Mouse (Mus musculus) Patski (cell line): Measurements from ENCODE around the gene Caskin2. TPM values are rescaled to one million over a fixed set of nuclear protein-coding genes. Genes with fewer than 3 reads are reported as not detected.

Experiments
- ATAC-seq: fragments of 100-300 bp; one replicate; pipeline ENCODE4 v1.8.0; 2021
- CTCF ChIA-PET: fragments of 350-600 bp; sonication (Branson Sonifier 250); formaldehyde crosslinking; loops from one replicate; lab custom pipeline; 2022; ENCODE audit warnings: inconsistent platforms; lab: Charles Lee
- POLR2A ChIA-PET: fragments of 350-600 bp; sonication (Branson Sonifier 250); formaldehyde crosslinking; loops from one replicate; lab custom pipeline; 2022; ENCODE audit warnings: antibody characterized with exemption, inconsistent platforms; lab: Charles Lee
- DNase-seq: peaks from one replicate; pipeline ENCODE4 v3.0.0-alpha.2; 2011; ENCODE audit warnings: low read depth, low spot score
- H3K27me3 ChIP-seq: fragments of 371-371 bp; one replicate; pipeline ENCODE4 v1.5.1; 2021
- CTCF ChIP-seq: fragments of 100-300 bp; IDR thresholded peaks from one replicate; pipeline ENCODE4 v1.5.1; 2021
- in situ Hi-C: fragments of 300-500 bp; cut with MboI; formaldehyde crosslinking; loops from 3 replicates; pipeline ENCODE4 v1.11.1; 2018; ENCODE audit warnings: low pct_unique_long_range_greater_than_20kb, mixed read lengths
- polyA plus RNA-seq: library from polyadenylated mRNA; unstranded; gene quantifications from one replicate; pipeline ENCODE4 v1.2.3, GENCODE M21; 2021

The Caskin2 gene
- polyA plus RNA-seq, 1 experiment from 2014 or later: 29.7 TPM

DNA sequence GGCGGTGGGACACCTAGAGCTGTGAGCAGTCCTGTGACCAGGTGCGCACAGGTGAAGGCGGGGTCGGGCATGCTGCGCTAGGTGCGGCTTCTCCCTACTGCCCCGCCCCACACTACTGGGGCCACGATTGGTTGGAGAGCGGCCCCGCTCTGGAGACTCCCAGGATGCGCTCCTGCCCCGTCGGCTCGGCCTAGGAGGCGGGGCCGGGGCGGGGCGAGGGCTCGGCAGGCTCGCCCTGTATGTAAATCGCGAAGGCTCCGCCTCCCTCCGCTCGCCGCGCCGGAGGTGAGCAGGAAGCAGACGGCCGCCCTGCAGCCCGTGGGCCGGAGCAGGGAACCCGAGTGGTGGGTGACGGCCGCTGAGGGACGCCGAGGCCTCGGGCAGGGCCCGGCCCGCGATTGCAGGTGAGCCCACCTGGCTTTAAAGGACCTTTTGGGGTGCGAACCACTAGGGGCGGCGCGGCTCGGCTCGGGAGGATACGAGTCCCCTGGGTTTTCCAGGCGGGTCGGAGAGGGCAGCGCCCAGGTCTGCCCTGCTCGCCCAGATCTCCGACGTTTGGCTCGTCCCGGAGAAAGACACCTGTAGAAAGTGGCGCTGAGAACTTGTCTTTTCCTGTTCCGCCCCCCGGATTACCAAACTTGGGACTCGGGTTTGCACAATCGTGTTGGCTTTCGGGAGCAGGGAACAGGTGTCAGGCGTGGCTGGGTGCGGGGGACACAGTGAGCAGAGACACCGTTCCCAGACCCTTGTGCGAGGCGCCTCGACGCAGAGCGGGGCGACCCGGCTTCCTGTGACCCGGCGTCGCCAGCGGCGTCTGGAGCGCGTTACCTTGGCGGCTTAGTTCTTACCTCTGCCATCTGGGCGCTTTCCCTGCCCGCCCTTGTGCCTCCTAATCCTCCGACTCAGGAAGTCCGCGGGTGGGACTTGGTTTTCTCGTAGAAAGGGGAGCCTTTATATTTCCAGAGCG is 10.6 kb upstream of the Caskin2 start, which contains the start of gene Llgl2:
Llgl2 (plus strand) TSS at position 276 of the 967 bp plus-strand sequence.
- CTCF ChIA-PET: interaction anchor here (1.1 to 1.4 kb wide), 2 partner anchors 17 to 18 kb away, joined by 4 read pairs; no protein-coding TSS in a partner anchor
- DNase-seq: no peak
- ATAC-seq: peak; percentile 70
- no peak for TF ChIP-seq CTCF
- POLR2A ChIA-PET: interaction anchor here (0.6 to 1.3 kb wide), 2 partner anchors 31 to 51 kb away, joined by 3 read pairs; no protein-coding TSS in a partner anchor
- in situ Hi-C loops: loop anchor here (5.0 kb wide), 1 partner anchor 33 kb away; the partner anchor contains the start of gene Myo15b
- H3K27me3 ChIP-seq: no peaks in the 10 kb centered on the region

DNA sequence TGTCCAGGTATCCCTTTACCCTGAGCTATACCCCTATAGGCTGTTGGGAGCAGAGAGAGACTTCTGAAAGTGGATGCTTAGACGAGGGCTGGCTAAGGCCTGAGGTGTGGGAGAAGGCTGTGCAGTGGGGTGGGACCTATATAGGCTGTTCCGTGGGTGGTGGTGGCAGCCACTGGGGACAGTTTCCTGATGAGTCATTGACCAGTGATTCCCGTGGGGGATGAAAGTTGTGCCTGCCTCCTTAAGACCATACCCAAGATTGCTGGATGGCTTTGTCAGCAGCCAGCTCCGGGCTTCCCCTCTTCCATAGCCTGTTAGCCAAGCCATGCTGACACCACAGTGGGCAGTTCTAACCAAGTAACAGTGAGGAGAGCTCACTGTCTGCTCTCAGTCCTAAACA is 7.6 kb upstream of the Caskin2 start:
- no peak for DNase-seq
- ATAC-seq: no peak
- POLR2A ChIA-PET: interaction anchor here (0.8 to 1.1 kb wide), 3 partner anchors 23 to 63 kb away, joined by 3 read pairs; no protein-coding TSS in a partner anchor
- CTCF ChIA-PET: interaction anchor here (0.9 to 2.2 kb wide), 5 partner anchors 11 to 65 kb away, joined by 3 to 8 read pairs (median 3); no protein-coding TSS in a partner anchor
- TF ChIP-seq CTCF: no peak
- H3K27me3 ChIP-seq: no peaks in the 10 kb centered on the region
- in situ Hi-C loops: loop anchor here (5.0 kb wide), 1 partner anchor 36 kb away; the partner anchor contains the start of gene Myo15b

DNA sequence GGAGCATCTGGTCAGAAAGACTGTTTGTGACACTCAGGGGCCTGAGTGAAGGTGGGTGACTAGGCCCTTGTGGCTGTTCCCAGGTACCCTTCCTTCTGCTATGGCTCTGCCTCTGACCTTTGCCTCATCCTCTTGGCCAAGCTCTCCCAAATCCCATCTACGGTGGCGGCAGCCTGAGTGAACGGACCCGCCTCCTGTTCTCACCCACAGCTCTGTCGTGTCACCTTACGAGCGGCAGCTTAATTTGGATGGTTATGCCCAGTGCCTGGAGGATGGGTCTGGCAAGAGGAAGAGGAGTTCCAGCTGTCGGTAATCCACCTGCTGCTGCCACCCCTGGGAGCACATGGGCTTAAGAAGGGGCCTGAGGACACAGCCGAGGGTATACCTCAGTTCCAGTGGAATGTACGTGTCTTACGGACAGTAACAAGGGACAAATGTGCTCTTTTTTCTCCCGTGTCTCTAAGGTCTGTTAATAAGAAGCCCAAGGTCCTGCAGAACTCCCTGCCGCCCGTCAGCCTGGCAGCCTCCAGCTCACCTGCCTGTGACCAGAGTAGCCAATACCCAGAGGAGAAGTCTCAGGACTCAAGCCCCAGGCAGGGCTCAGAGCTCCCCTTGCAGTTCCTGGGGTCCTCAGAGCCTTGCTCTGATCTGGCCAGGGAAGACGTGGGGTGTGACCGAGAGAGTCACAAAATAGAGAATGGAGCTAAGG is 6.6 kb upstream of the Caskin2 start:
- in situ Hi-C loops: loop anchor here (5.0 kb wide), 1 partner anchor 37 kb away; the partner anchor contains the start of gene Myo15b
- CTCF ChIA-PET: interaction anchor here (1.1 to 2.2 kb wide), 5 partner anchors 12 to 66 kb away, joined by 3 to 8 read pairs (median 3); no protein-coding TSS in a partner anchor
- ATAC-seq: no peak
- POLR2A ChIA-PET: interaction anchor here (0.7 to 1.2 kb wide), 4 partner anchors 19 to 548 kb away, joined by 3 read pairs; no protein-coding TSS in a partner anchor
- no peak for TF ChIP-seq CTCF
- no peaks in the 10 kb centered on the region for H3K27me3 ChIP-seq
- DNase-seq: no peak

DNA sequence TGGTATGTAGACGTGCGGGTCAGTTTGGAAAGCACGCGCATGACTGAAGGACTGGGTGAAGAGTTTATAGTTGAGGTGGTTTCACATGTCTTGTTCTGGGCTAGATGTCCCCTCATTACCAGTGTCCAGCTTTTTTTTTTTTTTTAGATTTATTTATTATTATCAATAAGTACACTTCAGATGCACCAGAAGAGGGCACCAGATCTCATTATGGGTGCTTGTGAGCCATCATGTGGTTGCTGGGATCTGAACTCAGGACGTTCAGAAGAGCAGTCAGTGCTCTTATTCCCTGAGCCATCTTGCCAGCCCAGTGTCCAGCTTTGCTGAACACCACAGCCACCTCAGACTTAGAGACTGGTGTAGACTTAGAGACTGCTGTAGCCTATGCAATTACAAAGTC is 3.9 kb upstream of the Caskin2 start:
- ATAC-seq (no peak), DNase-seq (no peak)
- in situ Hi-C loops: no loop called here
- TF ChIP-seq CTCF: no peak
- ChIA-PET CTCF (interaction anchor here (0.6 to 2.2 kb wide), 7 partner anchors 12 to 87 kb away, joined by 3 to 13 read pairs (median 4); no protein-coding TSS in a partner anchor), POLR2A (interaction anchor here (0.7 to 1.7 kb wide), 2 partner anchors 17 to 423 kb away, joined by 3 to 4 read pairs; no protein-coding TSS in a partner anchor)
- H3K27me3 ChIP-seq: no peaks in the 10 kb centered on the region

DNA sequence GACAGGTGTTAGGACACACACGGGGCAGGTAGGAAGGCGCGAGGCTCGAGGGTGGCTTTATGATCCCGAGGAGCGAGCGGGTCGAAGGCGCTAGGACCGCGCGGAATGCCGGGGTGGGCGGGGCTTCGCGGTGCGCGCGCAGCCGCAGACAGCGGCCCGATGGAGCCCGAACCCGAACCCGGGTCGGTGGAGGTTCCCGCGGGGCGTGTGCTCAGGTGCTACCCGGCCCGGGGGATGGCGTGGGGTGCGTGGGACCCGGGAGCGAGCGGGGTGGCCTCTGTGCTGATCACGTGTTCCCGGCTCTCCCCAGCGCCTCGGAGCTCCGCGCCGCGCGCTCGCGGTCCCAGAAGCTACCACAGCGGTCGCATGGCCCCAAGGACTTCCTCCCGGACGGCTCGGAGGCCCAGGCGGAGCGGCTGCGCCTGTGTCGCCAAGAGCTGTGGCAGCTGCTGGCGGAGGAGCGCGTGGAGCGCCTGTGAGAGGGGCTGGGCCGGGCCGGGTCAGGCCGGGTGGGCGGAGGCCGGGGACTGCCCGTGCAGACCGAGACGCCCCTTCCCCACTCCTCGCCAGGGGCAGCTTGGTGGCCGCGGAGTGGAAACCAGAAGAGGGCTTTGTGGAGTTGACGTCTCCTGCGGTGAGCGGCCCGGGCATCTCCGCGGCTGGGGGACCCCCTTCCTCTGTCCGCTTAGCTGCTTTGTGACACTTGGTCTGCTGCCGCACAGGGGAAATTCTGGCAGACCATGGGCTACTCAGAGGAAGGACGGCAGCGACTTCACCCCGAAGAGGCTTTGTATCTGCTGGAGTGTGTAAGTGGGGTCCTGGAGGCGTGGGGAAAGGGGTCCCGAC is 1.4 kb upstream of the Caskin2 start, which contains the start of gene Tsen54:
Tsen54 (plus strand) TSS at position 120 of the 846 bp plus-strand sequence.
- DNase-seq (no peak), ATAC-seq (peak; percentile 31)
- H3K27me3 ChIP-seq: no peaks in the 10 kb centered on the region
- no peak for TF ChIP-seq CTCF
- POLR2A ChIA-PET: interaction anchor here (0.6 to 2.4 kb wide), 8 partner anchors 21 to 186 kb away, joined by 3 to 17 read pairs (median 4); partner anchors contain the start of genes Myo15b and Tmem94
- CTCF ChIA-PET: interaction anchor here (1.0 to 3.0 kb wide), 7 partner anchors 12 to 168 kb away, joined by 3 to 17 read pairs (median 3); no protein-coding TSS in a partner anchor
- in situ Hi-C loops: loop anchor here (5.0 kb wide), 2 partner anchors 93 to 178 kb away; no protein-coding TSS in a partner anchor

DNA sequence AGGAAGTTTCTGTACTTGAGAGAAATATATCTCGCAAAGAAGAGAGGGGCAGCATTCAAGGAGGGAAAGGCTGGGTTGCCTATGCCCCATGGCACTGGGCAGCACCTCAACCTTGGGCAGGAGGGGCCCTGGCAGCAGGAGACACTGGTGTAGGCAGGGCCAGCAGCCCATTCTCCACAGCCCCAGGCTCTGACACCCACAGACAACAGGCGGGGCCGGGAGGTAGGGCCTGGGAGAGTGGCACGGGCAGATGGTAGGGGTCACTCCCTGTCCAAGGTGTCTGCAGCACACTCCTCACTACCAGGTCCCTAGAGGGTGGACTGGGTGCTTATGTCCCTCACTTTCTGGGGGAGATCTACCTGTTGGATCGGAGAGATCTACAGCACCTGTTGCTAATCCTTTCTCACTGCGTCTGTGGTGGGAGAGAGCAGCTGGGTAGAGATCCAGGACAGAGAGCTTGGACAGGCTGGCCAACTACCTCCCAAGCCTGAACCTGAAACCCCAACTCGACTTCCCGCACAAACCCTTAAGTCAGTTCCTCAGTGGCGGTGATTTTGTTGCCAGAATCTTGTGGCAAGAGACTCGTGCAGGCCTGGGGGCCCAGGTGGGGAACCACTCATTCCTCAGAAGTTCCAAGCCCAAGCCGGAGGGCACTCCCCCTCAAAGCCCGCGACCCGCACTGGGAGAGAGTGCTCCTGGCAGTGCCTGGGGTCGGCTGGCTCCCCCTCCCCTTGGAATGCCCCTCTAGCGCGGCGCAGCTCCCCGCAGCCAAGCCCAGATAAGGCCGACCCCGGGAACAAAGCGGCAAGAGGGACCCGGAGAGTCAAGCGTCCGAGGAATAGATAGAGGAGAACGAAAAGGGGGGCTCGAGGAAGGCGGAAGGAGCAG is 662 bp downstream of the Caskin2 start:
- DNase-seq (no peak), ATAC-seq (no peak)
- in situ Hi-C loops: loop anchor here (5.0 kb wide), 2 partner anchors 90 to 175 kb away; no protein-coding TSS in a partner anchor
- CTCF ChIA-PET: interaction anchor here (0.7 to 2.9 kb wide), 4 partner anchors 48 to 98 kb away, joined by 3 to 17 read pairs (median 4); no protein-coding TSS in a partner anchor
- POLR2A ChIA-PET: interaction anchor here (1.3 to 2.4 kb wide), 3 partner anchors 17 to 90 kb away, joined by 3 to 17 read pairs (median 4); no protein-coding TSS in a partner anchor
- no peak for TF ChIP-seq CTCF
- no peaks in the 10 kb centered on the region for H3K27me3 ChIP-seq

DNA sequence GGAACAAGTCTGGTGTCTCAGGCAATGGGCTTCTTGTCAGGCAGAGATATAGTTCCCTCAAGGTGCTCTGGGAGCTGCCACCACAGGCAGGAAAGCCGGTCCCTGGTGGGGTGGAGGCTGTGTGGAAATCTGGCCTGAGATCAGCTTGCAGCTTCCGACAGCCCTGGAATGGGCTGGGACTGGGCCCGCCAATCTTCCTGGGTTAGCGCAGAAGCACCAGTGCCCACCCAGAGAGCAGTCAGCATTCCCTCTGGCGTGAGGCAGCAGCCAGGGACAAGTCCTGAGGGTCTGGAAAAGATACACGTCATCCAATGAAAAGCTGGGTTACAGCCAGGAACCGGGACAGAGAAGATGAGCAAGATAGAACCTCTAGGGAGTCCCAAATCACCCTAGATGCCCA is 1.3 kb downstream of the Caskin2 start:
- ChIA-PET CTCF (interaction anchor here (1.1 kb wide), 1 partner anchor 34 kb away, joined by 3 read pairs; no protein-coding TSS in a partner anchor), POLR2A (interaction anchor here (1.4 kb wide), 1 partner anchor 16 kb away, joined by 3 read pairs; no protein-coding TSS in a partner anchor)
- TF ChIP-seq CTCF: no peak
- DNase-seq (no peak), ATAC-seq (no peak)
- in situ Hi-C loops: loop anchor here (5.0 kb wide), 2 partner anchors 90 to 175 kb away; no protein-coding TSS in a partner anchor
- H3K27me3 ChIP-seq: no peaks in the 10 kb centered on the region
